Mouse (Mus musculus) MEL-GATA-1-ER (cell line): ENCODE results near the gene Dgki.

Experiments
- DNase-seq: peaks from one replicate; pipeline ENCODE4 v3.0.0-alpha.2; 2012; ENCODE audit warnings: low read depth; ENCODE audit errors: extremely low read depth

Gene Dgki

GRCm38 (mm10) chr6:37242100-37242768 lies 57.8 kb downstream of the Dgki start:
- no peak for DNase-seq

GRCm38 (mm10) chr6:37241434-37241833 lies 58.5 kb downstream of the Dgki start:
- no peak for DNase-seq

- DNase-seq: no peak
Measured at GRCm38 (mm10) chr6:37240140-37240539, 59.8 kb downstream of the Dgki start.

- DNase-seq: no peak
Measured at GRCm38 (mm10) chr6:37236893-37237292, 63.1 kb downstream of the Dgki start.

- DNase-seq: no peak
Measured at GRCm38 (mm10) chr6:37231148-37231547, 68.8 kb downstream of the Dgki start.

- no peak for DNase-seq
Measured at GRCm38 (mm10) chr6:37222947-37223510, 77.0 kb downstream of the Dgki start.

- no peak for DNase-seq
Measured at GRCm38 (mm10) chr6:37222016-37222415, 78.0 kb downstream of the Dgki start.

- no peak for DNase-seq
Measured at GRCm38 (mm10) chr6:37219110-37219509, 80.9 kb downstream of the Dgki start.

GRCm38 (mm10) chr6:37216342-37216763 lies 83.6 kb downstream of the Dgki start:
- no peak for DNase-seq

- no peak for DNase-seq
Measured at GRCm38 (mm10) chr6:37215655-37216054, 84.3 kb downstream of the Dgki start.

GRCm38 (mm10) chr6:37212930-37213329 lies 87.1 kb downstream of the Dgki start:
- DNase-seq: no peak

- no peak for DNase-seq
Measured at GRCm38 (mm10) chr6:37211545-37212247, 88.3 kb downstream of the Dgki start.

GRCm38 (mm10) chr6:37202901-37203300 lies 97.1 kb downstream of the Dgki start:
- no peak for DNase-seq

- DNase-seq: no peak
Measured at GRCm38 (mm10) chr6:37200840-37201239, 99.1 kb downstream of the Dgki start.

- no peak for DNase-seq
Measured at GRCm38 (mm10) chr6:37199502-37199901, 100.5 kb downstream of the Dgki start.

- DNase-seq: no peak
Measured at GRCm38 (mm10) chr6:37197745-37198144, 102.2 kb downstream of the Dgki start.

- DNase-seq: no peak
Measured at GRCm38 (mm10) chr6:37196870-37197269, 103.1 kb downstream of the Dgki start.

- DNase-seq: no peak
Measured at GRCm38 (mm10) chr6:37195766-37196165, 104.2 kb downstream of the Dgki start.

- no peak for DNase-seq
Measured at GRCm38 (mm10) chr6:37181961-37182360, 118.0 kb downstream of the Dgki start.

GRCm38 (mm10) chr6:37171149-37171832 lies 128.7 kb downstream of the Dgki start:
- no peak for DNase-seq

- DNase-seq: no peak
Measured at GRCm38 (mm10) chr6:37158880-37159279, 141.1 kb downstream of the Dgki start.

- no peak for DNase-seq
Measured at GRCm38 (mm10) chr6:37154051-37154450, 145.9 kb downstream of the Dgki start.
